Mouse (Mus musculus) cerebellum, adult 9-10 months (tissue): ENCODE data around the gene Dusp1.
A peak's percentile ranks its signal among the peaks of the same experiment; 100 is the strongest.

Experiments
- DNase-seq: peaks from one replicate; pipeline ENCODE4 v3.0.0; 2022

The Dusp1 gene

GRCm38 (mm10) chr17:26583606-26584005 is 21.7 kb upstream of the Dusp1 start:
- DNase-seq: no peak

GRCm38 (mm10) chr17:26583056-26583455 is 21.1 kb upstream of the Dusp1 start:
- no peak for DNase-seq

GRCm38 (mm10) chr17:26582297-26582696 is 20.4 kb upstream of the Dusp1 start:
- DNase-seq: no peak

GRCm38 (mm10) chr17:26580873-26581401 is 19.0 kb upstream of the Dusp1 start:
- no peak for DNase-seq

- no peak for DNase-seq
Observed at GRCm38 (mm10) chr17:26579396-26579795, 17.5 kb upstream of the Dusp1 start.

- no peak for DNase-seq
Observed at GRCm38 (mm10) chr17:26578771-26579170, 16.8 kb upstream of the Dusp1 start.

DNA sequence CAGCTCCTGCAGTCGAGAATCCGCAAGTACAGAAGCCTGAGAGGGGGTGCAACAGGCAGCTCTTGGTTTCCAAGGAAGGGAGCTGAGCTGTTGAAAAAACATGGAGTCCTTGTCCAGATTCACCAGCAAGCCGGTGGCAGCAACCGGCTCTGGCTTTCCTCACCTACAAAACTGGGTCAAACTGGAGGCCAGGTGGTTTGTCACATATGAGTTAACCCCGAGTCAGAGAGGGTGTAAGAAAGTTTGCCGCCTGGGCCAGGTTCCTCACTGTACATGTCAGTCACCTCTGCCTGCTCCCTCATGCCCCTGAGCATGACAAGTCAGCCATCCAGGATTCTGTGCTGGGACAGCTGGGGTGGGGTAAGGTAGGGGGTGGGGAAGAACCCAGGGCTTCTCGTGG is 16.2 kb upstream of the Dusp1 start:
- no peak for DNase-seq

DNA sequence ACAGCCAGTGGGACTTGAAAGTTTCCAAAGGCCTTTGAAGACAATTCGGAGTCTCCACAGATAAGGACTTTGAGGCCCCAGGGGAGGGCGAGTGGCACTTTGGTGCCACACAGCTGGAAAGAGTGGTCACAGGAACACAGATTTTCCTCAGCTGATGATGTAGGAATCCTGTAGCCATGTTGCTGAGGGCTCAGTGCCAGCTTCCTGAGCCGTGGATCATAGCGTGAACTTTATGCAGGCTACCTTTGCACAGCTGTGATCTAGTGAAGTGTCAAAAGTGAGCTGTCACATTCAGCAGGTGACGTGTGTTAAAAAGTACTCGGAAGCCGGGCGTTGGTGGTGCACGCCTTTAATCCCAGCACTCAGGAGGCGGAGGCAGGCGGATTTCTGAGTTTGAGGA is 15.4 kb upstream of the Dusp1 start:
- DNase-seq: no peak

DNA sequence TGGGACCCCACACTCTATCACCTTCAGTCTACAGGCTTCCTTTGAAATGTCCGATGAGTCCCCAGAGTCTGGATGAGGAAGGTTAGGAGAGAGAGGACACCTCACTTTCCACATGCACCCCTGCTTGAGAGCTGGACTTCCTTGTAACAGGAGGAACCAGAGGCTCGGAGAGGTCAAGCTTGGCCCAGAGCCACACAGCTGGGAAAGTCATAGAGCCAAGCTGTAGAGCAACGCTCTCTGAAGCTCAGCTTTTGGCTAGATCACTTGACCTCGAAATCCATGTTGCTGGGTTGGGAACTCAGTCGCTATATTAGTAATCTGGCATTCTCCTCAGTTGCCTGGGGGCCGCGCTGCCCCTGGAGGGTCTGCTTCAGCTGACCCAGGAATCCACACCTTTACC is 14.9 kb upstream of the Dusp1 start:
- peak; percentile 51 for DNase-seq

- no peak for DNase-seq
Observed at GRCm38 (mm10) chr17:26575786-26576690, 14.1 kb upstream of the Dusp1 start.

GRCm38 (mm10) chr17:26574701-26575100 is 12.8 kb upstream of the Dusp1 start:
- DNase-seq: no peak

GRCm38 (mm10) chr17:26574118-26574517 is 12.2 kb upstream of the Dusp1 start:
- no peak for DNase-seq

- no peak for DNase-seq
Observed at GRCm38 (mm10) chr17:26572265-26572664, 10.3 kb upstream of the Dusp1 start.

DNA sequence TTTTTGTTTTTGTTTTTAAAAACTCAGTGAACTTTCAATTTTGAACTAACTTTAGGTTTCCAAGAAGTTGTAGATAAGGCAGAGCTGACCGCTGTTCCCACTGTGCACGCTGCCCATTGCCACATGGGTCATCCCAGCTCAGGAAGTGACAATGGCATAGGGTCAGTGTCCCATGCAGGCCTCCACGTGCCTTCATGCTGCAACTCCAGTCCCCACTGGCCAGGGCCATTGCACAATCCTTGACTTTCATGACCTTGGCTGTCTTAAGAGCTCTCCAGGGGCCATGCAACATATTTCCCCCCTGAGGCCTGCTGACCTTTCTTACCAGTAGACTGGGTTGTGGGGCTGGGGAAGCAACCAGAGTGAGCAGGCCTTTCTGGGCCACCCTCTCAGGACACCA is 9.4 kb upstream of the Dusp1 start:
- DNase-seq: no peak

DNA sequence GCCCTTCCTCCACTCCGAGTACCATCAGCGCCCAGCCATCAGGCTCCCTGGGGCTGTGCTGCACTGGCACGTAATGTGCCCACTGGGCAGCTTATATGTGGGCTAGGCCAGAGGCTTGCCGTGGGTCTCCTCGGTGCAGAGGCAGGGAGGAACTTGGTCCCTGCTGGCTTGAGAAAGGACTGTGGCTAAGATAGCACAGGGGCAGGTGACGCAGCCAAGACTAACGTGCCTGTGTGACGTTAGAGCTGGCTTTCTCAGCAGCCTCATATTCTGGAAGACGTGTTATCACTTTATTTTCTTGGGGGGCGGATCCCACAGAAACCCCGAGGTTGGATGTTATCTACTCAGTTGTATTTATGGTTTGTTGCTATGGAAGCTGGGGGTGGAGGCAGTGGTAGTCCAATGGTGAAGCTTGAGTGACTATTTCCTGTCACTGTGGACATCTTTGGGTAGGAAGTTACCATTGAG is 8.8 kb upstream of the Dusp1 start:
- no peak for DNase-seq

DNA sequence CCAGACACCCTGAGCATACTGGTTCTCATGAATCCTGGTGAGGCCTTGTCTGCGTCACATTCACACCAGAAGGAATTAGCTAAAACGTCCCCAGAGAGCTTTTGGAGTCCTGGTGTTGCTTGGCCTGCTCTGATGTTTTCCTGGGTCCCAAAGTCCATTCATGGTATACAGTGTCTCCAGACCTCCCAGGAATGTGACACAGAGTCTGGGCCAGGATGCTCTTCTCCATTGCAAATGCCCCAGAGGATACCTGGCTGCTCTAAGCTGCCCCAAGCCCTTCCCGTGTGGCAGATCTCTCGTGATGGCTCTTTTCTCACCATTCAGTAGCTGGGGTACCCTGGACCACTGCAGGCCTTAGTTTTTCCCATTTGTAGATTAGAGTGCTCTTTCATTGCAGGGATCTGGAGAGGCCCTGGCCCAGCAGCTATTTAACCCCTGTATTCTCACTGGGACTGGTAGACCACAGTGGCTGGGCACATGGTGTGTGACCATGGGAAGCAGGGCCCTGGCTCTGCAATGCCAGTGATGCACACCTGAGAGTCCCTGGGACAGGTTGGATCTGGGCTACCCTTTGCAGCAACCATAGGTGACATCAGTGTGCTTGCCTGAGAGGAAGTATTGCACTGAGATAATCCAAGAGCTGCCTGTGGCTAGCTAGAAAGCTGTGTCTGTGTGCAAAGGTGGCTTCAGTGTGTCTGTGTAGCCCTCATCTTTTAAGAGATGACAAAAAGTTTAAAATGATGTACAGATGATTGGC is 7.8 kb upstream of the Dusp1 start:
- no peak for DNase-seq

DNA sequence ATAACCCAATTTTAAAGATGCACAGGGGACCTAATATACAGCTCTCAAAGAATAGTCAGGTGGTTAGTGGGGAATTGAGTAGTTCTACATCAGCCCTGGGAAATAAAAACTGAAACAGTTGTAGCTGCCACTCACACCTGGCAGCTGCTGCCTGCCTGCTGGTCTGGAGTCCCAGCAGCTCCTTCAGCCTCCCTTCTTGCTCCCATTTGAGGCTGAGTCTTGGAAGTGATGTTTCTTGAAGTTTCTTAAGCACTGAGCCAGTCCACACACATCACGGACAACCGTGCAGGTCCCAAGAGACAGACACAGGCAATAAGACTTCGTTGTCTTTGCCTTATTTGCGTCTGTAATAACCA is 5.9 kb upstream of the Dusp1 start:
- no peak for DNase-seq

DNA sequence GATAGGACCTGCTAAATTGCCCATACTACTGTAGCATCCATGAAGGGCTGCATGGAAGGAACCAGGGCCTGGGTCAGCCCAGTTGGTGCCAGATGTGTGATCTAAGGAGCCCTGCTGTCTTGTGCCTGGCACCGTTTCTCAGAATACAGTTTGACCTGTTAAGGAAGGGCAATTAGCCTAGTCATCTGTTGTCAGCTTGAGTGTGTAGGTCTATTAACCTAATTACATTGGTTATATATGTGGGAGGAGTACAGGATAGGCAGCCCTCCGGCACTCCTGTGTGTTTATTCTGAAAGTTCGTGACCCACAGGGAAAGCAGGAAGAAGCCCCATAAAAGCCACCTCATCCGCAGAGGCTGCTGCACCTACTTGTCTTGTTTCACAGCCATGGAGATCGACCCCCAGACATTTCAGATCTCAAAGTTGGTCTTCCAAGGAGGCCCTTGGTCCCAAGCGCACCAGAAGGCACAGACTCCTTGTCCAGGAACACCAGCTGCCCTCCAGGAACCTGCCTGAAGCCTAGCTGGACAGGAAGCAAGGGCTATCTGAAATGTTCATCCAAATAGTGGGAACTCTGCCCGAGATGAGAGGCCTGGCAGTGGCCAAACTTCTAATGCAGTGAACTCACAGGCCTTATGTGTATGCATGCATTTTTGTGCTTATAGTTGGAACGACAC is 5.4 kb upstream of the Dusp1 start:
- DNase-seq: peak; percentile 66

- DNase-seq: no peak
Observed at GRCm38 (mm10) chr17:26564439-26564838, 2.5 kb upstream of the Dusp1 start.

DNA sequence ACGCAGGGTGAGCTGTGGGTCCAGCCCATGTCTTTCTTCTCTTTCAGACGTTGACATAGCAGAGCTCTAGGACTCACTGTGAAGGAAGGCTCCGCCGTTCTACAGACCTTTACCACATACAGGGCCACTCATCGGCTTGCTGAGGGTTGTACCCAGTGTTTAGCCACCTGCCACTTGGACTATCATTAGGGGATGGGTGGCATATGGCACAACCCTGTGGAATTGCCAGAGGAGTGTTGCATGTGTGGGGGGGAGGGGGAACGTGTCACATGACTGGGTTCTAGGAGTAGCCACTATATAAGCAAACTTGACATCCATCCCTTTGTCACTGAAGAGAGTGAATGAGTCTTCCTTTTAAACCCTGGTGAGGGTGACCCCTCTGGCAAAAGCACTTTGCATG is 1.5 kb upstream of the Dusp1 start:
- DNase-seq: peak; percentile 76

- DNase-seq: no peak
Observed at GRCm38 (mm10) chr17:26562292-26562691, 364 bp upstream of the Dusp1 start.

- DNase-seq: peak; percentile 89
Observed at GRCm38 (mm10) chr17:26561290-26561640, 663 bp downstream of the Dusp1 start, which contains the start of gene Ergic1. TSS of gene Ergic1 (plus strand) at chr17:26561489.
